Mouse (Mus musculus) kidney, adult 2 months (tissue): ENCODE results near the gene Lrrc4. TPM values are rescaled to one million over a fixed set of nuclear protein-coding genes. Genes with fewer than 3 reads are reported as not detected.
A peak's percentile ranks its signal among the peaks of the same experiment; 100 is the strongest.

Experiments
- DNase-seq: peaks from one replicate; pipeline ENCODE4 v3.0.0; 2021
- H3K27ac ChIP-seq: fragments of 200-500 bp; 2 replicates; pipeline ENCODE4 v1.5.1; 2012; ENCODE audit warnings: low read depth, low read length, control low read depth, inconsistent platforms; ENCODE audit not compliant: insufficient read depth
- H3K27me3 ChIP-seq: fragments of 200-500 bp; replicated peaks from 2 replicates; pipeline ENCODE4 v1.6.1; 2012; ENCODE audit warnings: mild to moderate bottlenecking, moderate library complexity, low read length, inconsistent platforms; ENCODE audit not compliant: control insufficient read depth, insufficient read depth
- H3K36me3 ChIP-seq: fragments of 200-500 bp; 2 replicates; pipeline ENCODE4 v1.6.1; 2012; ENCODE audit warnings: mild to moderate bottlenecking, moderate library complexity, low read length, inconsistent platforms; ENCODE audit not compliant: control insufficient read depth, insufficient read depth
- H3K4me1 ChIP-seq: fragments of 200-500 bp; 2 replicates; pipeline ENCODE4 v1.6.1; 2011; ENCODE audit warnings: low read length; ENCODE audit not compliant: control insufficient read depth, insufficient read depth
- H3K4me3 ChIP-seq: fragments of 200-500 bp; 2 replicates; pipeline ENCODE4 v1.5.1; 2011; ENCODE audit warnings: mild to moderate bottlenecking, low read depth, low read length, control low read depth; ENCODE audit not compliant: insufficient read depth
- CTCF ChIP-seq: fragments of 200-500 bp; conservative IDR thresholded peaks from 2 replicates; pipeline ENCODE4 v1.5.1; 2011; ENCODE audit warnings: low read depth, mild to moderate bottlenecking, control low read depth, low read length, moderate library complexity, mixed read lengths; ENCODE audit not compliant: insufficient read depth, insufficient read length
- POLR2A ChIP-seq: fragments of 200-500 bp; IDR thresholded peaks from one replicate; pipeline ENCODE4 v1.6.1; 2011; ENCODE audit warnings: low read depth, low read length, control low read depth
- WGBS: fragments of 180-500 bp; shearing (Covaris S2); methylation state at CpG from one replicate; pipeline ENCODE4 v1.1.7; 2018; 5-methylcytosine and 5-hydroxymethylcytosine counted together
- polyA plus RNA-seq: library from polyadenylated mRNA; depleted of rRNA; stranded (reverse); fragments of >200 nt; gene quantifications from 2 replicates; pipeline ENCODE4 v1.2.3, GENCODE M21; 2012

Gene Lrrc4
- polyA plus RNA-seq, 1 experiment: 0.56 TPM

- DNase-seq: no peak
- Histone ChIP-seq H3K4me3 (no peak overlapping the region), H3K27ac (no peak overlapping the region), H3K27me3 (no peaks in the 10 kb centered on the region), H3K4me1 (no peaks in the 10 kb centered on the region), H3K36me3 (no peaks in the 10 kb centered on the region)
- TF ChIP-seq CTCF (no peak), POLR2A (no peak)
Observed at GRCm38 (mm10) chr6:28692659-28693058, 138.9 kb downstream of the Lrrc4 start.

GRCm38 (mm10) chr6:28687776-28688175, 143.8 kb downstream of the Lrrc4 start:
- Histone ChIP-seq H3K27me3 (no peaks in the 10 kb centered on the region), H3K27ac (no peak overlapping the region), H3K4me3 (no peak overlapping the region), H3K36me3 (no peaks in the 10 kb centered on the region), H3K4me1 (no peaks in the 10 kb centered on the region)
- no peak for DNase-seq
- WGBS: 72% methylated on average over 5 of the region's 5 CpGs
- TF ChIP-seq POLR2A (no peak), CTCF (no peak)

GRCm38 (mm10) chr6:28685745-28686144, 145.8 kb downstream of the Lrrc4 start:
- H3K36me3 ChIP-seq: no peaks in the 10 kb centered on the region
- DNase-seq: no peak

GRCm38 (mm10) chr6:28685052-28685451, 146.5 kb downstream of the Lrrc4 start:
- 68% methylated on average over 3 of the region's 3 CpGs for WGBS
- Histone ChIP-seq H3K36me3 (no peaks in the 10 kb centered on the region), H3K27me3 (no peaks in the 10 kb centered on the region), H3K4me3 (no peak overlapping the region), H3K4me1 (peaks cover 13% of the 10 kb centered on the region; the same call in 1 of the 2 replicates), H3K27ac (no peak overlapping the region)
- no peak for DNase-seq
- no peak for TF ChIP-seq CTCF
- TF ChIP-seq POLR2A: no peak

More at GRCm38 (mm10) chr6:28685745-28686144, 145.8 kb downstream of the Lrrc4 start:
- H3K4me3 ChIP-seq: no peak overlapping the region
- H3K27ac ChIP-seq: no peak overlapping the region
- no peaks in the 10 kb centered on the region for H3K27me3 ChIP-seq
- H3K4me1 ChIP-seq: peaks cover 8% of the 10 kb centered on the region; the same call in 1 of the 2 replicates
- TF ChIP-seq CTCF (no peak), POLR2A (no peak)
- 70% methylated on average over 5 of the region's 5 CpGs for WGBS

GRCm38 (mm10) chr6:28681521-28682457, 149.8 kb downstream of the Lrrc4 start:
- H3K4me1 ChIP-seq: peaks cover 13% of the 10 kb centered on the region; the same call in 1 of the 2 replicates
- no peaks in the 10 kb centered on the region for H3K36me3 ChIP-seq
- WGBS: 62% methylated on average over 8 of the region's 8 CpGs
- TF ChIP-seq CTCF: no peak
- TF ChIP-seq POLR2A: no peak
- H3K4me3 ChIP-seq: no peak overlapping the region
- no peaks in the 10 kb centered on the region for H3K27me3 ChIP-seq
- 0 out of 2 replicates have a peak overlapping the region, but pooled peaks have one; percentile 38 for H3K27ac ChIP-seq
- DNase-seq: peak; percentile 57

GRCm38 (mm10) chr6:28680537-28680936, 151.0 kb downstream of the Lrrc4 start:
- Histone ChIP-seq H3K4me1 (peaks cover 13% of the 10 kb centered on the region; the same call in 1 of the 2 replicates), H3K27ac (no peak overlapping the region), H3K4me3 (no peak overlapping the region), H3K36me3 (no peaks in the 10 kb centered on the region), H3K27me3 (no peaks in the 10 kb centered on the region)
- DNase-seq: peak; percentile 31
- WGBS: 40% methylated on average over 4 of the region's 4 CpGs
- TF ChIP-seq POLR2A (no peak), CTCF (no peak)

GRCm38 (mm10) chr6:28678896-28679295, 152.7 kb downstream of the Lrrc4 start:
- TF ChIP-seq POLR2A (no peak), CTCF (no peak)
- H3K27ac ChIP-seq: no peak overlapping the region
- no peak for DNase-seq
- H3K27me3 ChIP-seq: no peaks in the 10 kb centered on the region
- peaks cover 13% of the 10 kb centered on the region; the same call in 1 of the 2 replicates for H3K4me1 ChIP-seq
- no peak overlapping the region for H3K4me3 ChIP-seq
- WGBS: 83% methylated on average over 1 of the region's 1 CpGs
- no peaks in the 10 kb centered on the region for H3K36me3 ChIP-seq
